Mouse (Mus musculus) megakaryocyte, embryonic 14.5 days (primary cell): Measurements from ENCODE around the gene Gvin1. TPM values are rescaled to one million over a fixed set of nuclear protein-coding genes. Genes with fewer than 3 reads are reported as not detected.
"Not testable (repeated sequence)": the region's sequence is repeated elsewhere in the genome, so short reads cannot be mapped to it uniquely, and the experiment has no call there.

ENCODE experiments used
- H3K27me3 ChIP-seq: replicated peaks from 2 replicates; pipeline ENCODE3; 2012; ENCODE audit warnings: inconsistent platforms
- H3K36me3 ChIP-seq: replicated peaks from 2 replicates; pipeline ENCODE3; 2012; ENCODE audit warnings: low read length, inconsistent platforms, mixed read lengths
- H3K4me1 ChIP-seq: 2 replicates; pipeline ENCODE4 v1.6.1; 2012; ENCODE audit warnings: inconsistent platforms
- H3K4me3 ChIP-seq: replicated peaks from 2 replicates; pipeline ENCODE3; 2012; ENCODE audit warnings: moderate library complexity, mild to moderate bottlenecking, inconsistent platforms
- H3K9me3 ChIP-seq: 2 replicates; pipeline ENCODE4 v1.6.1; 2012; ENCODE audit warnings: inconsistent platforms
- FLI1 ChIP-seq: IDR thresholded peaks from 2 replicates; pipeline ENCODE4 v1.6.1; 2012; ENCODE audit warnings: low read length, inconsistent platforms, mixed read lengths
- GATA1 ChIP-seq: IDR thresholded peaks from 3 replicates; pipeline ENCODE4 v1.6.1; 2012; ENCODE audit warnings: mixed read lengths, low read length, inconsistent platforms, borderline replicate concordance
- polyA plus RNA-seq: library from polyadenylated mRNA; stranded (reverse); fragments of >175 nt; gene quantifications from 2 replicates; pipeline ENCODE4 v1.2.3, GENCODE M21; 2012; ENCODE audit warnings: low replicate concordance; ENCODE audit not compliant: insufficient read depth

The Gvin1 gene
- 0.10 TPM in 1 of 2 replicates, not detected in the other for polyA plus RNA-seq

DNA sequence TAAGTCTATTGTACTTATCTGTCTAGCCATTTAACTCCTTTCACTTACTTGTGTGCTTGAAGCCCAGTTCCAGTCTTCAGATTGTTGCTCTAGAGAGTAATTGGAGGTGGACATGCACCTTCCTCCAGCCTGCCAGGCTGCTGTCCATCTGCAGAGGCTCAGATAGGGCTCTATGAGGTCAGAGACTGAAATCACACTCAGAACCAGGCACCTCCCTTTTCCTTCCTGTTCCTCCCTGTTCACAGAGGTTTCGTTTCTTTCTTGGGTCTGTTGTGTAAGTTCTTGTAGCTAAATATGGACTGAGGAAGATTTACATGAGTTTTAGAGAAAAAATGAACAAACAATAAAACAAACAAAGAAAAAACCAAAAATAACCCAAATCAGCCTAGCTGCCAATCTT, at the start of gene Gvin1:
Gene Gvin1 (minus strand): TSS at position 150 of the 400 bp plus-strand sequence.
- not testable (repeated sequence) for H3K27me3 ChIP-seq, H3K36me3 ChIP-seq, H3K4me1 ChIP-seq, H3K9me3 ChIP-seq, H3K4me3 ChIP-seq

DNA sequence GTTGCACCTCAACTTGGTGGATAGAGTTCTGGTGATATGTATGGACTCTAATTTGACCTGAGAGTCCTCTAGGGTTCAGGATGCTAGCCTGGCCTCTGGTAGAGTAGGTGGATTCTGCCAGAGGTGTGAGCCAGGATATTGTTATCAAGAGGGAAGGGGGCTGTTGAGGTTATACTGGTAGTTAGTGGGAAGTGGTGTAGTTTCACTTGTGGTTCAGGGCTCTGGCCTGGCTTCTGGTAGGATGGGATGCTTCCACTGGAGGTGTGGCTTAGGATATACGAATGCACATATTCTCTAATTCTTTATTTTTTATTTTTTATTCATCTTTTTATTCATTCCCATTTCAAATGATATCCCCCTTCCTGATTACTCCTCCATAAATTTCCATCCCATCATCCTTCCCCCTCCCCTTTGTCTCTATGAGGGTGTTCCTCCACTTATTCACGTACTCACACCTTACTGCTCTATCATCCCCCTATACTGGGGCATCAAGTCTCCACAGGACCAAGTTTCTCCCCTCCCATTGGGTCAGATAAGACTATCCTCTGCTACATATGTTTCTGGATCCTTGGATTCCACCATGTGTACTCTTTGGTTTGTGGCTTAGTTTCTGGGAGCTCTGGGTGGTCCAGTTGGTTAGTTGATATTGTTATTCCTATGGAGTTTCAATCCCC, 36.9 kb upstream of the Gvin1 start:
- Histone ChIP-seq H3K36me3 (no peaks in the 10 kb centered on the region), H3K4me1 (no peaks in the 10 kb centered on the region), H3K4me3 (no peak overlapping the region), H3K27me3 (no peaks in the 10 kb centered on the region), H3K9me3 (no peaks in the 10 kb centered on the region)
- TF ChIP-seq GATA1 (no peak), FLI1 (no peak)

- Histone ChIP-seq H3K27me3 (no peaks in the 10 kb centered on the region), H3K9me3 (no peaks in the 10 kb centered on the region), H3K4me1 (no peaks in the 10 kb centered on the region), H3K4me3 (no peak overlapping the region), H3K36me3 (no peaks in the 10 kb centered on the region)
- no peak for TF ChIP-seq GATA1
- no peak for TF ChIP-seq FLI1
These were observed 33.8 kb upstream of the Gvin1 start for GRCm38 (mm10) chr7:106248922-106249321.

GRCm38 (mm10) chr7:106248245-106248644, 33.1 kb upstream of the Gvin1 start:
- Histone ChIP-seq H3K4me1 (no peaks in the 10 kb centered on the region), H3K4me3 (no peak overlapping the region), H3K27me3 (no peaks in the 10 kb centered on the region), H3K9me3 (no peaks in the 10 kb centered on the region), H3K36me3 (no peaks in the 10 kb centered on the region)
- no peak for TF ChIP-seq FLI1
- TF ChIP-seq GATA1, result no peak

- no peaks in the 10 kb centered on the region for H3K27me3 ChIP-seq
- H3K9me3 ChIP-seq, result no peaks in the 10 kb centered on the region
- H3K4me3 ChIP-seq, result no peak overlapping the region
- no peaks in the 10 kb centered on the region for H3K36me3 ChIP-seq
- no peak for TF ChIP-seq FLI1
- no peak for TF ChIP-seq GATA1
- no peaks in the 10 kb centered on the region for H3K4me1 ChIP-seq
These were observed 30.5 kb upstream of the Gvin1 start for GRCm38 (mm10) chr7:106245601-106246000.

- H3K27me3 ChIP-seq, H3K36me3 ChIP-seq, H3K4me3 ChIP-seq, H3K9me3 ChIP-seq: not testable (repeated sequence)
- H3K4me1 ChIP-seq, result peaks cover 11% of the 10 kb centered on the region; the same call in 1 of the 2 replicates
These were observed 25.6 kb upstream of the Gvin1 start for GRCm38 (mm10) chr7:106240484-106241275.

GRCm38 (mm10) chr7:106237192-106237465, 22.0 kb upstream of the Gvin1 start:
- Histone ChIP-seq H3K36me3 (no peaks in the 10 kb centered on the region), H3K9me3 (no peaks in the 10 kb centered on the region), H3K4me3 (no peak overlapping the region), H3K27me3 (no peaks in the 10 kb centered on the region), H3K4me1 (peaks cover 11% of the 10 kb centered on the region; the same call in 1 of the 2 replicates)
- no peak for TF ChIP-seq FLI1
- TF ChIP-seq GATA1, result no peak

- Histone ChIP-seq H3K36me3 (no peaks in the 10 kb centered on the region), H3K4me1 (peaks cover 11% of the 10 kb centered on the region; the same call in 1 of the 2 replicates), H3K4me3 (no peak overlapping the region), H3K9me3 (no peaks in the 10 kb centered on the region), H3K27me3 (no peaks in the 10 kb centered on the region)
- TF ChIP-seq GATA1 (no peak), FLI1 (no peak)
These were observed 21.4 kb upstream of the Gvin1 start for GRCm38 (mm10) chr7:106236327-106237191.

DNA sequence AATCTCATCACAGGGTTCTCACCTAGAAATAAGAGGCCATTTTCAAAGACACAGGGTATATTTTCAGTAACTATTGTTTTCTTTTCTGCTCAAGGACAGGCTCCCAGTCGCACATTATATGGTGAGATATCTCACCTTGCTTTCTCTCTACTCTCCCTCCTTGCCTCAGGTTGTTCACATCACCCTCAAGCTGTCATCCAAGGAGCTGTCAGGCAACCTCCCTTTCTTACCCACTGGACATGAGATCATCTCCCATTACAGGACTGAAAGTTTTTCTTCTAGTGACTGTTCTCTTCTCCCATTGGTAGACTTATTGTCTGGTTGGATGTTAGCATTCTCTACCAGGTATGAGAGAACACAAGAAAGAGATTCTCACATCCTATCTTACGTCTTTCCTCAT, 20.5 kb upstream of the Gvin1 start:
- TF ChIP-seq FLI1 (no peak), GATA1 (no peak)
- Histone ChIP-seq H3K36me3 (no peaks in the 10 kb centered on the region), H3K4me3 (no peak overlapping the region), H3K27me3 (no peaks in the 10 kb centered on the region), H3K9me3 (no peaks in the 10 kb centered on the region), H3K4me1 (peaks cover 11% of the 10 kb centered on the region; the same call in 1 of the 2 replicates)

DNA sequence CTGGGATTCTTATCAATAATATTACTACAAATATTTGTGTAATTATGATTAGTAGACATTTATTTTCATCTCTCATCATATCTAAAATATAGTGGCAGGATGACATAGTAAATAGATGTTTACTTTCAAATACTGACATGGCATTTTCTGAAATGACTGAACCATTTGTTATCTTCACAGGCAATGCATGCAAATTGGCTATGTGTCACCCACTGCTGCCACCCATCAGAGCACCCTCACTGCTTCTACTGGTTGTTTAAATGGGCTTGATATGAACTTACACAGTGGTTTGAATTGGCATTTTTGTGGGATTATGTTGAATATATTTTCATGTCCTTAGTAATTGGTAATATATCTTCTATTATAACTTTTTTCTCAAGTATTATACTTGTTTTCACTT, 784 bp upstream of the Gvin1 start:
- not testable (repeated sequence) for H3K27me3 ChIP-seq, H3K4me3 ChIP-seq, H3K4me1 ChIP-seq, H3K9me3 ChIP-seq, H3K36me3 ChIP-seq

DNA sequence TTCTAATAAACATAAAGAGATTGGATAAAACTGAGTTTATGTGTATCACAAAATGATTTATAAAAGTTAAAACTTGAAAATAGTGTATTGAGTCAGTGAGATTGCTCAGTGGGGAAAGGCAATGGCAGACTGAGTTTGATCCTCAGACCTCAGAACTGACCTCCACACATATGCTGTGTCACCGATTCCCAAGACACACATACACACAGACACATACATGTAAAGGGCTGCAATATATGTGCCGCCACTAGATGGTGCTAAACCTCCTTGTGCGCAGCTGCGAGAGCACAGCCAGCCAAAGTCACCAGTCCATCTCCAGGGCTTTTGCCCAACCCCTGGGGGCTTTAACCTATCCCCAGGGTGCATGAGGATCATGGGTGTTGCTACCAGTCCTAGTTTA, 1.4 kb downstream of the Gvin1 start:
- not testable (repeated sequence) for H3K9me3 ChIP-seq, H3K4me1 ChIP-seq, H3K36me3 ChIP-seq, H3K4me3 ChIP-seq, H3K27me3 ChIP-seq

DNA sequence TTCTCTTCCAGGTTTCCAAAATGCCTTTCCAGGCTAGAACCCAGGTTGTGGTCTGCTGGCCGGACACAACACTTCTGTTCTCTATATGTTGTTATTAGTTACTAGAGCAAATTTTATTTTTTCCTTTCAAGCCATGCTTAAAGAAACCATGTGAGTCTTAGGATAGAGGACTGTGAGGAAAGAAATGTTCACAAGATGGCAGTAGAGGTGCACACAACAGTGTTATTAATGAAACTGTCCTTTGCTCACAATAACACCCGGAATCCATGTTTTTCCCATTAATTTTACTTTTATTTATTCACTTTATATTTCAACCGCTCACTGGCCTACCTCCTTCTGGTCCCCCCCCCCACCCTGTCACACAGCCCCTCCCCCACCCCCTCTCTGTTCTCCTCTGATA, 8.5 kb downstream of the Gvin1 start:
- H3K4me3 ChIP-seq, H3K4me1 ChIP-seq, H3K27me3 ChIP-seq, H3K36me3 ChIP-seq, H3K9me3 ChIP-seq: not testable (repeated sequence)

DNA sequence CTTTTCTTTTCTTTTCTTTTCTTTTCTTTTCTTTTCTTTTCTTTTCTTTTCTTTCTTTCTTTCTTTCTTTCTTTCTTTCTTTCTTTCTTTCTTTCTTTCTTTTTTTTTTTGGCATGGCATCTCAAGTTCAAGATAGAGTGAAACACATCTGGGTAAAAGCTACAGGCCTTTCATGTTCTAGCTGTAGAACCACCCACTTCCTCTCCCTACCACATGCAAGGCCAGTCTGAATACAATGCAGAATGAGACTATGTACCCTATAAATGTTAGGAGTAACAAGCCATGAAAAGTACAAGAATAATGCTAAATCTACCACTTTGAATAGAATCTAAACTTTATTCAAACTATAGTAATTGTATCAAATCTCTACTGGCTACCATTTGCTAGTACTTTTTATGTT, 38.1 kb downstream of the Gvin1 start:
- not testable (repeated sequence) for H3K4me1 ChIP-seq, H3K36me3 ChIP-seq, H3K9me3 ChIP-seq, H3K27me3 ChIP-seq, H3K4me3 ChIP-seq

DNA sequence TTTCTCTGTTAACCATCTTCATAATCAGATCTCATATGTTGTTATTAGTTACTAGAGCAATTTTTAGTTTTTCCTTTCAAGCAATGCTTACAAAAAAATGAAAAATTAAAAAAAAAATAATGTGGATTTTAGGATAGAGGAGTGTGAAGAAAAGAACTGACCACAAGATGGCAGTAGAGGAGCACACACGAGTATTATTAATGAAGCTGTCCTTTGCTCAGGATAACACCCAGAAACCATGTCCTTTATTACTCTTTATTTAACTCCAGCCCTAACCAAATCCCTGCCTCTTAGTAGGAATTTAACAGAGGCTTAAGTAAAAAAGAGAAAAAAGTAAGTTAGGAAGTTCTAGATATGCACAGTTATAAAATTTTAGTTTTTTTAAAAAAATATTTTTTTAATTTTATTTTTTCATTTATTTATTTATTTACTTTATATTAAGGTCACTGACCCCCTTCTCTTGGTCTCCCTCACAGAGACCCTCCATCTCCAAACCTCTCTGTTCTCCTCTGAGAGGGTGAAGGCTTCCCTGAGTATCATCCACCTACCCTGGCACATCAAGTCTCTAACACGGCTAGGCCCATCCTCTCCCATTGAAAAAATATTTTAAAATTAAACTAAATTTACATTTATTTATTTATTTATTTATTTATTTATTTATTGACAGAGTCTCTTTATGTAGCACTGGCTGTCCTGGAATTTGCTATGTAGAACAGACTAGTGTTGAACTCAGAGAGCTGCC, 69.9 kb downstream of the Gvin1 start:
- H3K9me3 ChIP-seq, H3K36me3 ChIP-seq, H3K4me1 ChIP-seq, H3K4me3 ChIP-seq, H3K27me3 ChIP-seq: not testable (repeated sequence)
